ENCODE assay signal across 8 mouse cellular contexts in the genomic region with DNA sequence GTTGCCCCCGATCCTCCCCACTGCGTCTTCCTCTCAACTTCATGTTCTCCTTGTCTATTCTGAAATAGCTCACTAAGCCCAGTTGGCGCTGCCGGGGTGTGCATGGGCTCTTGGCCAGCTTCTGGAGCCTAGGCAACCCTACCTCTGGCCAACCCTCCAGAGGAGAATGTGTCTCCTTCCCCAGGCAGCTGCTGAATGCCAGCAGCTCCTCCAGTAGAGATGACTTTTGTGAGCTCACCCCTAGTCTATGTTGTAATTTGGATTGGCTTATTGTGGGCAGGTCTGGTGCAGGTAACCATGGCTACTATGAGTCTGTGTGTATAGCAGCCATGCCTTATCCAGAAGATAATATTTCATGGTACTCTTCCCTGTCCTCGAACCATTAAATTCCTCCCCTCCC.
DNase-seq lines count a peak whose midpoint lies in the region; ATAC-seq and TF ChIP-seq lines count a peak whose summit lies in the region.

No protein-coding gene starts in this region.

- no peak overlapping the region for H3K4me3 ChIP-seq in hindbrain, embryonic 14.5 days (replicated peaks; ENCODE audit: low read length)
- no peak overlapping the region for H3K4me3 ChIP-seq in hindbrain, embryonic 10.5 days
- H3K4me3 ChIP-seq in kidney, adult 2 months (ENCODE audit: insufficient read depth, low read depth, low read length): no peak overlapping the region

- no peaks in the 10 kb centered on the region for H3K9me3 ChIP-seq in hindbrain, embryonic 14.5 days (ENCODE audit: control insufficient read depth, low read length)
- H3K9me3 ChIP-seq in hindbrain, embryonic 10.5 days: 0 out of 2 replicates have a peak, but pooled peaks cover 6% of the 10 kb centered on the region

- no peaks in the 10 kb centered on the region for H3K27me3 ChIP-seq in hindbrain, embryonic 14.5 days (ENCODE audit: control insufficient read depth, insufficient read depth, low read length)
- H3K27me3 ChIP-seq in hindbrain, embryonic 10.5 days (ENCODE audit: insufficient read depth, poor library complexity, severe bottlenecking): no peaks in the 10 kb centered on the region
- no peaks in the 10 kb centered on the region for H3K27me3 ChIP-seq in kidney, adult 2 months (replicated peaks; ENCODE audit: control insufficient read depth, insufficient read depth, low read length)

- DNase-seq in hindbrain, embryonic 14.5 days (ENCODE audit: low spot score): no peak
- DNase-seq in hindbrain, embryonic 10.5 days (ENCODE audit: low spot score): no peak
- DNase-seq in brain, embryonic 14.5 days (ENCODE audit: low read depth): peak; percentile 58
- DNase-seq in gastrocnemius, postnatal 25 days: peak; percentile 81
- DNase-seq in left cerebral cortex, adult 9 months (ENCODE audit: low spot score in 2 of 2): peak; percentile 35 to 76
- peak; percentile 61 to 76 for DNase-seq in right cerebral cortex, adult 2 months (ENCODE audit: low spot score in 2 of 2)
- DNase-seq in kidney, adult 2 months: no peak

- no peak overlapping the region for H3K9ac ChIP-seq in hindbrain, embryonic 14.5 days

- H3K36me3 ChIP-seq in hindbrain, embryonic 14.5 days (replicated peaks; ENCODE audit: control insufficient read depth, insufficient read depth): peaks cover 10% of the 10 kb centered on the region; the same call in 1 of the 2 replicates
- peaks cover 44% of the 10 kb centered on the region for H3K36me3 ChIP-seq in hindbrain, embryonic 10.5 days
- H3K36me3 ChIP-seq in kidney, adult 2 months (ENCODE audit: control insufficient read depth, insufficient read depth, low read length): no peaks in the 10 kb centered on the region; the same call in 1 of the 2 replicates

- TF ChIP-seq POLR2A in brain, embryonic 14.5 days (IDR thresholded peaks at IDR 0.05; ENCODE audit: borderline replicate concordance, extremely low read depth, insufficient read depth, insufficient read length, poor library complexity, severe bottlenecking): no peak
- TF ChIP-seq POLR2A in kidney, adult 2 months (IDR thresholded peaks at IDR 0.05; ENCODE audit: low read depth, low read length): no peak

- ATAC-seq in hindbrain, embryonic 14.5 days (ENCODE audit: low FRiP score): peak; percentile 27; the same call in 1 of the 2 replicates
- no peak for ATAC-seq in inflammation-experienced regulatory T-cells, adult 6 months

- TF ChIP-seq CTCF in brain, embryonic 14.5 days (IDR thresholded peaks at IDR 0.05; ENCODE audit: borderline replicate concordance, extremely low read depth, insufficient read depth, insufficient read length): no peak
- TF ChIP-seq CTCF in kidney, adult 2 months (conservative IDR thresholded peaks at IDR 0.05; ENCODE audit: insufficient read depth, insufficient read length, low read depth, low read length): no peak

- WGBS in hindbrain, embryonic 14.5 days: 72% methylated on average over 5 of the region's 5 CpGs
- 96% methylated on average over 5 of the region's 5 CpGs for WGBS in hindbrain, embryonic 10.5 days
- WGBS in kidney, adult 2 months: 76% methylated on average over 5 of the region's 5 CpGs

- no peaks in the 10 kb centered on the region for H3K4me1 ChIP-seq in hindbrain, embryonic 14.5 days (replicated peaks; ENCODE audit: control insufficient read depth, insufficient read depth, low read length)
- H3K4me1 ChIP-seq in hindbrain, embryonic 10.5 days (replicated peaks): no peaks in the 10 kb centered on the region
- no peaks in the 10 kb centered on the region for H3K4me1 ChIP-seq in kidney, adult 2 months (ENCODE audit: control insufficient read depth, insufficient read depth, low read length)

- no peak overlapping the region for H3K27ac ChIP-seq in hindbrain, embryonic 14.5 days
- no peak overlapping the region for H3K27ac ChIP-seq in hindbrain, embryonic 10.5 days
- H3K27ac ChIP-seq in kidney, adult 2 months (ENCODE audit: insufficient read depth, low read depth, low read length): no peak overlapping the region

- no peak overlapping the region for H3K4me2 ChIP-seq in hindbrain, embryonic 14.5 days (replicated peaks)

Comparison
In these comparisons a context has a peak if more than half of its experiments do, and no peak if none do; other contexts are left out.
1. DNase-seq: peak in brain, embryonic 14.5 days (single experiment), gastrocnemius, postnatal 25 days (single experiment), left cerebral cortex, adult 9 months (2 of 2) and right cerebral cortex, adult 2 months (2 of 2); none in hindbrain, embryonic 14.5 days (single experiment), hindbrain, embryonic 10.5 days (single experiment) and kidney, adult 2 months (single experiment).